ENCODE assay signal across 1 mouse cellular context in genomic region chr7:25281166-25281733, GRCm38 (mm10).
TF ChIP-seq lines count a peak whose summit lies in the region.

No protein-coding gene starts in this region.

TF ChIP-seq in MEL, 35 proteins besides CTCF, POLR2A, EP300 and RAD21 (continued from another document):
- TF ChIP-seq NRF1 (IDR thresholded peaks at IDR 0.05; ENCODE audit: insufficient read depth, low read depth, low read length, poor library complexity, severe bottlenecking): no peak
- TF ChIP-seq USF2 (IDR thresholded peaks at IDR 0.05; ENCODE audit: borderline replicate concordance in 1 of 2, insufficient read depth in 1 of 2, low read depth in 1 of 2, low read length in 2 of 2): no peak
- no peak for TF ChIP-seq GABPA (IDR thresholded peaks at IDR 0.05; ENCODE audit: low read depth, low read length)
- 0 out of 2 replicates have a peak, but pooled peaks have one; percentile 5 for TF ChIP-seq ETS1 (IDR thresholded peaks at IDR 0.05; ENCODE audit: low read depth, low read length)
- no peak; the same call in 1 of the 2 replicates for TF ChIP-seq HCFC1 (IDR thresholded peaks at IDR 0.05; ENCODE audit: low read depth, low read length)
- no peak for TF ChIP-seq SMC3 (IDR thresholded peaks at IDR 0.05; ENCODE audit: low read depth, low read length)
- no peak for TF ChIP-seq JUND (IDR thresholded peaks at IDR 0.05; ENCODE audit: low read depth, low read length)
- no peak for TF ChIP-seq MYB (IDR thresholded peaks at IDR 0.05; ENCODE audit: low read depth, low read length)
- no peak for TF ChIP-seq SIN3A (IDR thresholded peaks at IDR 0.05; ENCODE audit: low read length)
- TF ChIP-seq BHLHE40 (IDR thresholded peaks at IDR 0.05; ENCODE audit: borderline replicate concordance, low read depth, low read length): no peak
- no peak for TF ChIP-seq E2F4 (IDR thresholded peaks at IDR 0.05; ENCODE audit: borderline replicate concordance, low read depth, low read length)
- peak; percentile 60; the same call in 1 of the 2 replicates for TF ChIP-seq MAX (IDR thresholded peaks at IDR 0.05; ENCODE audit: low read length)
- TF ChIP-seq ELF1 (IDR thresholded peaks at IDR 0.05; ENCODE audit: low read depth, low read length): no peak
- peak; percentile 15 for TF ChIP-seq MXI1 (IDR thresholded peaks at IDR 0.05; ENCODE audit: low read depth, low read length)
- TF ChIP-seq MYC (IDR thresholded peaks at IDR 0.05; ENCODE audit: low read depth, low read length): 0 out of 2 replicates have a peak, but pooled peaks have one; percentile 39
- no peak for TF ChIP-seq MEF2A (IDR thresholded peaks at IDR 0.05; ENCODE audit: extremely low read depth, insufficient replicate concordance, low read depth, low read length, poor library complexity, severe bottlenecking)
- TF ChIP-seq ZC3H11A (IDR thresholded peaks at IDR 0.05; ENCODE audit: low read depth, low read length): no peak
TF ChIP-seq in MEL: peak in this region for 4.
